Comparison of ENCODE assay signal across 28 mouse cellular contexts in genomic region chr4:76672653-76673052, GRCm38 (mm10).
"Had no signal": no experiment of that assay in that cellular context is flagged by ENCODE, and none has a peak within 500 bp of the region (broad histone marks: within the 10 kb centered on the region; RNA-seq: fewer than 3 reads in every experiment).

No protein-coding gene starts in this region.

- H3K4me3 ChIP-seq: gastrocnemius, adult 2 months; heart, embryonic 10.5 days; heart, embryonic 12.5 days; hindbrain, embryonic 10.5 days; hindbrain, embryonic 12.5 days; intestine, embryonic 15.5 days; layer of hippocampus, adult 2 months; left cerebral cortex, adult 2 months; limb, embryonic 10.5 days; limb, embryonic 12.5 days; liver, embryonic 13.5 days; liver, embryonic 15.5 days had no signal

- H3K27me3 ChIP-seq: heart, embryonic 12.5 days; hindbrain, embryonic 12.5 days; intestine, embryonic 15.5 days; limb, embryonic 12.5 days; liver, embryonic 13.5 days; liver, embryonic 15.5 days had no signal

- H3K27ac ChIP-seq: gastrocnemius, adult 2 months; heart, embryonic 10.5 days; hindbrain, embryonic 10.5 days; hindbrain, embryonic 12.5 days; hindbrain, embryonic 14.5 days; intestine, embryonic 15.5 days; layer of hippocampus, adult 2 months; left cerebral cortex, adult 2 months; limb, embryonic 10.5 days; limb, embryonic 12.5 days; liver, embryonic 13.5 days; liver, embryonic 15.5 days had no signal

- H3K4me2 ChIP-seq: heart, embryonic 12.5 days; hindbrain, embryonic 12.5 days; hindbrain, embryonic 14.5 days; intestine, embryonic 15.5 days; limb, embryonic 12.5 days; liver, embryonic 11.5 days; liver, embryonic 13.5 days; liver, embryonic 15.5 days had no signal

- H3K9me3 ChIP-seq: heart, embryonic 10.5 days; heart, embryonic 12.5 days; hindbrain, embryonic 10.5 days; hindbrain, embryonic 12.5 days; intestine, embryonic 15.5 days; limb, embryonic 10.5 days; limb, embryonic 12.5 days; liver, embryonic 13.5 days; liver, embryonic 15.5 days had no signal

- DNase-seq: gastrocnemius, adult 2 months; gastrocnemius, postnatal 10 days; gastrocnemius, postnatal 25 days; heart, adult 18-20 months; heart, postnatal 10 days; heart, postnatal 4 days; kidney, adult 18-20 months; kidney, adult 8-10 months; kidney, postnatal 10 days; kidney, postnatal 25 days; kidney, postnatal 4 days; liver; liver, embryonic 13.5 days had no signal

- H3K4me1 ChIP-seq: heart, embryonic 10.5 days; heart, embryonic 12.5 days; hindbrain, embryonic 10.5 days; hindbrain, embryonic 12.5 days; intestine, embryonic 15.5 days; limb, embryonic 10.5 days; limb, embryonic 12.5 days; liver, embryonic 13.5 days; liver, embryonic 15.5 days had no signal

- H3K9ac ChIP-seq: heart, embryonic 12.5 days; hindbrain, embryonic 12.5 days; hindbrain, embryonic 14.5 days; intestine, embryonic 15.5 days; limb, embryonic 12.5 days; liver, embryonic 13.5 days; liver, embryonic 15.5 days had no signal

- ATAC-seq: hindbrain, embryonic 16.5 days; inflammation-experienced regulatory T-cells, adult 6 months; intestine, embryonic 15.5 days; intestine, postnatal 0 days had no signal

- H3K36me3 ChIP-seq: heart, embryonic 10.5 days; heart, embryonic 12.5 days; hindbrain, embryonic 10.5 days; hindbrain, embryonic 12.5 days; intestine, embryonic 15.5 days; limb, embryonic 10.5 days; limb, embryonic 12.5 days; liver, embryonic 13.5 days; liver, embryonic 15.5 days had no signal
